Mouse (Mus musculus) megakaryocyte, embryonic 14.5 days (primary cell): ENCODE data around the gene Zkscan1.

ENCODE experiments used
- FLI1 ChIP-seq: IDR thresholded peaks from 2 replicates; pipeline ENCODE4 v1.6.1; 2012; ENCODE audit warnings: low read length, inconsistent platforms, mixed read lengths
- GATA1 ChIP-seq: IDR thresholded peaks from 3 replicates; pipeline ENCODE4 v1.6.1; 2012; ENCODE audit warnings: mixed read lengths, low read length, inconsistent platforms, borderline replicate concordance

DNA sequence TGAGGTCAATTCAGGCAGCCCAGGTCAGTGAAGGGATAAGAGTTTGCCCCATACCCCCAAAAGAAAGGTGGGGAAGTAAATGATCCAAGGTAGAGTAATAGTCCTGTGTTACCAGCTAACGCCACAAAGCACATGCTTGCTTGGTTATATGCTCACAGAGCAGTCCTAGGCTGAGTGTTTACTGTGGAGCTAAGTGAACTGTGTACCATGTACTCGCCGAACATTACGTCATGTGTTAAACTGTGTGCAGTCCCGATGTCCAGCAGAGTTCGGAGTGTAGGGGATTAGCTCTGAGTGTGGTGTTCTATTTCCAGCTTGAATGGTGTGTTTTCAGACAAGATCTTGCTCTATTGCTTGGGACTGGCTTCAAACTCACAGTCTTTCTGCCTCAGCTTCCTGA lies 9.6 kb downstream of the Zkscan1 start:
- TF ChIP-seq GATA1 = no peak
- TF ChIP-seq FLI1 = no peak
